Mouse (Mus musculus) ES-CJ7 (cell line): ENCODE data around the gene Slc5a8.

ENCODE experiments used
- DNase-seq: peaks from one replicate; pipeline ENCODE4 v3.0.0; 2011; ENCODE audit warnings: low read depth, low spot score

The Slc5a8 gene

GRCm38 (mm10) chr10:88885632-88886090 is at the start of gene Slc5a8:
TSS of gene Slc5a8 (plus strand) at chr10:88885992.
- DNase-seq: no peak

- DNase-seq: no peak
Measured at GRCm38 (mm10) chr10:88848876-88849476, 36.8 kb upstream of the Slc5a8 start.

GRCm38 (mm10) chr10:88849976-88850375 is 35.8 kb upstream of the Slc5a8 start:
- no peak for DNase-seq

GRCm38 (mm10) chr10:88853326-88853725 is 32.5 kb upstream of the Slc5a8 start:
- no peak for DNase-seq

GRCm38 (mm10) chr10:88860911-88861310 is 24.9 kb upstream of the Slc5a8 start:
- no peak for DNase-seq

- no peak for DNase-seq
Measured at GRCm38 (mm10) chr10:88861416-88861815, 24.4 kb upstream of the Slc5a8 start.

- no peak for DNase-seq
Measured at GRCm38 (mm10) chr10:88862293-88862692, 23.5 kb upstream of the Slc5a8 start.

GRCm38 (mm10) chr10:88866017-88866416 is 19.8 kb upstream of the Slc5a8 start:
- no peak for DNase-seq

GRCm38 (mm10) chr10:88874870-88875269 is 10.9 kb upstream of the Slc5a8 start:
- no peak for DNase-seq

- no peak for DNase-seq
Measured at GRCm38 (mm10) chr10:88877421-88877820, 8.4 kb upstream of the Slc5a8 start.

- DNase-seq: no peak
Measured at GRCm38 (mm10) chr10:88883721-88884120, 2.1 kb upstream of the Slc5a8 start.

- DNase-seq: peak; percentile 53
Measured at GRCm38 (mm10) chr10:88884836-88885235, 956 bp upstream of the Slc5a8 start.

GRCm38 (mm10) chr10:88886114-88886513 is 322 bp downstream of the Slc5a8 start:
- DNase-seq: no peak

- no peak for DNase-seq
Measured at GRCm38 (mm10) chr10:88888376-88888775, 2.6 kb downstream of the Slc5a8 start.

GRCm38 (mm10) chr10:88891410-88891809 is 5.6 kb downstream of the Slc5a8 start:
- no peak for DNase-seq

- DNase-seq: no peak
Measured at GRCm38 (mm10) chr10:88892560-88893087, 6.8 kb downstream of the Slc5a8 start.

- no peak for DNase-seq
Measured at GRCm38 (mm10) chr10:88897032-88897431, 11.2 kb downstream of the Slc5a8 start.

GRCm38 (mm10) chr10:88949649-88950296 is 64.0 kb downstream of the Slc5a8 start:
- no peak for DNase-seq

GRCm38 (mm10) chr10:88950297-88950653 is 64.5 kb downstream of the Slc5a8 start:
- no peak for DNase-seq

- no peak for DNase-seq
Measured at GRCm38 (mm10) chr10:88960791-88961190, 75.0 kb downstream of the Slc5a8 start.

GRCm38 (mm10) chr10:88968586-88968985 is 82.8 kb downstream of the Slc5a8 start:
- DNase-seq: no peak

GRCm38 (mm10) chr10:88970951-88971725 is 85.3 kb downstream of the Slc5a8 start:
- DNase-seq: no peak
